Mouse (Mus musculus) kidney, postnatal 14 days (tissue): ENCODE measurements around the gene Natd1.
"Not testable (repeated sequence)": the region's sequence is repeated elsewhere in the genome, so short reads cannot be mapped to it uniquely, and the experiment has no call there.

ENCODE experiments used
- DNase-seq: peaks from one replicate; pipeline ENCODE4 v3.0.0; 2022; ENCODE audit warnings: mixed read lengths

Gene Natd1

GRCm38 (mm10) chr11:60886986-60887385 lies 27.6 kb downstream of the Natd1 start:
- not testable (repeated sequence) for DNase-seq

GRCm38 (mm10) chr11:60882386-60882785 lies 32.2 kb downstream of the Natd1 start:
- no peak for DNase-seq

GRCm38 (mm10) chr11:60880559-60880958 lies 34.0 kb downstream of the Natd1 start:
- DNase-seq, result no peak

GRCm38 (mm10) chr11:60879423-60879822 lies 35.1 kb downstream of the Natd1 start:
- peak; percentile 63 for DNase-seq

GRCm38 (mm10) chr11:60878675-60879294 lies 35.8 kb downstream of the Natd1 start, which contains the start of gene Tmem11:
Gene Tmem11, minus strand, starts transcription at chr11:60879272.
- peak; percentile 97 for DNase-seq

- peak; percentile 74 for DNase-seq
Observed at GRCm38 (mm10) chr11:60878056-60878612, 36.4 kb downstream of the Natd1 start.

GRCm38 (mm10) chr11:60873101-60873500 lies 41.4 kb downstream of the Natd1 start:
- DNase-seq, result no peak

GRCm38 (mm10) chr11:60871409-60871808 lies 43.1 kb downstream of the Natd1 start:
- DNase-seq, result no peak

GRCm38 (mm10) chr11:60869471-60869870 lies 45.1 kb downstream of the Natd1 start:
- DNase-seq, result not testable (repeated sequence)

- peak; percentile 44 for DNase-seq
Observed at GRCm38 (mm10) chr11:60867904-60868303, 46.6 kb downstream of the Natd1 start.

- DNase-seq, result no peak
Observed at GRCm38 (mm10) chr11:60867456-60867855, 47.1 kb downstream of the Natd1 start.

GRCm38 (mm10) chr11:60866021-60866420 lies 48.5 kb downstream of the Natd1 start:
- DNase-seq, result peak; percentile 60

GRCm38 (mm10) chr11:60864916-60865315 lies 49.6 kb downstream of the Natd1 start:
- no peak for DNase-seq

GRCm38 (mm10) chr11:60864166-60864565 lies 50.4 kb downstream of the Natd1 start:
- no peak for DNase-seq

- no peak for DNase-seq
Observed at GRCm38 (mm10) chr11:60863196-60863595, 51.4 kb downstream of the Natd1 start.

- no peak for DNase-seq
Observed at GRCm38 (mm10) chr11:60861993-60862392, 52.6 kb downstream of the Natd1 start.

- DNase-seq, result no peak
Observed at GRCm38 (mm10) chr11:60856587-60856986, 58.0 kb downstream of the Natd1 start.
